Mouse (Mus musculus) stomach, postnatal 0 days (tissue): Measurements from ENCODE around the gene Wdr60.

Experiments
- CTCF ChIP-seq: IDR thresholded peaks from 2 replicates; pipeline ENCODE4 v1.5.1; 2016; ENCODE audit warnings: antibody characterized with exemption, low read depth, mild to moderate bottlenecking, moderate library complexity
- EP300 ChIP-seq: optimal IDR thresholded peaks from 2 replicates; pipeline ENCODE3; 2016; ENCODE audit warnings: antibody characterized with exemption

DNA sequence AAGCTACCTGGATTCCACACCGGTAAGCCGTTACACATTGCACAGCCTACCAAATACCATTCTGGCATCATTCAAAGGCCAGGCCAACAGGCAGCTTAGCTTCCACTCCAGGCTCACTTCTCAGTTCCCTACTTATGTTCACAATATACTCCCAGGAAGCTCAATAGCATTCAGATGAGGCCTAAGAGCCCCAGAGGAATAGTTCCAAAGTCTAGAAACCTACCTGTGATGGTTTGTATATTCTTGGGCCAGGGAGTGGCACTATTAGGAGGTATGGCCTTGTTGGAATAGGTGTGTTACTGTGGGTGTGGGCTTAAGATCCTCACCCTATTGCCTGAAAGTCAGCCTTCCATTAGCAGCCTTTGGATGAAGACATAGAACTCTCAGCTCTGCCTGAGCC is 8.2 kb upstream of the Wdr60 start:
- no peak for TF ChIP-seq EP300
- no peak for TF ChIP-seq CTCF
